Mouse (Mus musculus) liver, adult 2 months (tissue): ENCODE measurements around the gene Cpn1. TPM values are rescaled to one million over a fixed set of nuclear protein-coding genes. Genes with fewer than 3 reads are reported as not detected.

Experiments
- DNase-seq: peaks from one replicate; pipeline ENCODE4 v3.0.0-alpha.2; 2011; ENCODE audit warnings: low read depth, low spot score; ENCODE audit errors: extremely low read depth
- H3K27ac ChIP-seq: fragments of 200-500 bp; replicated peaks from 2 replicates; pipeline ENCODE4 v1.5.1; 2012; ENCODE audit warnings: low read depth, mild to moderate bottlenecking, control low read depth, inconsistent platforms, low read length; ENCODE audit not compliant: insufficient read depth
- H3K27me3 ChIP-seq: fragments of 200-500 bp; 2 replicates; pipeline ENCODE4 v1.6.1; 2012; ENCODE audit warnings: mild to moderate bottlenecking, moderate library complexity, low read length, inconsistent platforms; ENCODE audit not compliant: control insufficient read depth, insufficient read depth
- H3K36me3 ChIP-seq: fragments of 200-500 bp; 2 replicates; pipeline ENCODE4 v1.6.1; 2012; ENCODE audit warnings: low read length, inconsistent platforms; ENCODE audit not compliant: control insufficient read depth, insufficient read depth
- H3K4me1 ChIP-seq: fragments of 200-500 bp; 2 replicates; pipeline ENCODE4 v1.6.1; 2011; ENCODE audit warnings: low read length; ENCODE audit not compliant: control insufficient read depth, insufficient read depth
- H3K4me3 ChIP-seq: fragments of 200-500 bp; 2 replicates; pipeline ENCODE4 v1.5.1; 2011; ENCODE audit warnings: low read depth, mild to moderate bottlenecking, control low read depth, low read length, moderate library complexity; ENCODE audit not compliant: insufficient read depth
- H3K79me2 ChIP-seq: fragments of 200-500 bp; 2 replicates; pipeline ENCODE4 v1.6.1; 2012; ENCODE audit warnings: inconsistent platforms, mild to moderate bottlenecking, low read length, moderate library complexity; ENCODE audit not compliant: control insufficient read depth, insufficient read depth
- H3K9ac ChIP-seq: fragments of 200-500 bp; 2 replicates; pipeline ENCODE4 v1.6.1; 2012; ENCODE audit warnings: low read depth, mild to moderate bottlenecking, control low read depth, inconsistent platforms, low read length
- CTCF ChIP-seq: fragments of 200-500 bp; IDR thresholded peaks from 2 replicates; pipeline ENCODE4 v1.5.1; 2011; ENCODE audit warnings: low read depth, low read length, control low read depth
- POLR2A ChIP-seq: fragments of 200-500 bp; IDR thresholded peaks from 2 replicates; pipeline ENCODE4 v1.6.1; 2011; ENCODE audit warnings: low read length, control low read depth; ENCODE audit not compliant: insufficient read depth; ENCODE audit errors: extremely low read depth
- WGBS: fragments of 180-500 bp; shearing (Covaris S2); methylation state at CpG from one replicate; pipeline ENCODE4 v1.1.7; 2018; 5-methylcytosine and 5-hydroxymethylcytosine counted together
- polyA plus RNA-seq: library from polyadenylated mRNA; depleted of rRNA; stranded (reverse); fragments of >200 nt; gene quantifications from 2 replicates; pipeline ENCODE4 v1.2.3, GENCODE M21; 2012
- total RNA-seq: library from RNA; depleted of rRNA; stranded (reverse); fragments of >200 nt; gene quantifications from 2 replicates; pipeline ENCODE4 v1.2.3, GENCODE M21; 2014

The Cpn1 gene
- total and polyA plus RNA-seq, 2 experiments, result 215 to 336 TPM

DNA sequence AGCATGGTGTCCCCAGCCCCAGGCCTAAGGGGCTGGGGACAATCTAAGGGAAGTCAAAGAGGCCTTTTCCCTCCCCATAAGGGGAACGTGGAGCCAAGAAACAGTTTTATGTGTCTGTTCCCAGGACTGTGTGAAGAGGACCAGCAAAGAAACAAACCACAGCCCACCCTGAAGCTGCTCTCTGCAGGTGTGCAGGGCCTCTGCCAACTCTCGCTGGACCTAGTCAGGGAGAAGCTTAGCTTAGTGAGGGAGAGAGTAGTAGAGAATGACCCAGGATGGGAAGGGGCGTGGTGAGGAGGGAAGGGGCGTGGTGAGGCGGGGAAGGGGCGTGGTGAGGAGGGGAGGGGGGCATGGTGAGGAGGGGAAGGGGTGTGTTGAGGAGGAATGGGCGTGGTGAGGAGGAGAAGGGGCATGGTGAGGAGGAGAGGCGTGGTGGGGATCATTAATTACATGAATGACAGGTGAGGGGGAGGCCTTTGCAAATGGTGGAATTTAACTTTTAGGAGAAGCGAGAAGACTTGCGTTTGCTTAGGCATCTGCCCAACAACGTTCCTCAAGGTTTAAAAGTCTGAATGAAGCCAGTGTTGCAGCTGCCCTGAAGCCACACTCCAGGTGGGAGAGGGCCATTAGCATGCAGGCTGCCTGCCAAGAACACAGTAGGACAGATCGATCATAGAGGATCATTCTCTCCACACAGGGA is 37.1 kb downstream of the Cpn1 start:
- no peaks in the 10 kb centered on the region for H3K79me2 ChIP-seq
- no peaks in the 10 kb centered on the region for H3K36me3 ChIP-seq
- 19% methylated on average over 12 of the region's 12 CpGs for WGBS
- H3K9ac ChIP-seq, result no peak overlapping the region
- no peak overlapping the region for H3K27ac ChIP-seq
- peaks cover 6% of the 10 kb centered on the region; the same call in 1 of the 2 replicates for H3K4me1 ChIP-seq
- peak; percentile 69 for DNase-seq
- no peak overlapping the region for H3K4me3 ChIP-seq
- H3K27me3 ChIP-seq, result no peaks in the 10 kb centered on the region
- TF ChIP-seq POLR2A, result no peak
- no peak for TF ChIP-seq CTCF

DNA sequence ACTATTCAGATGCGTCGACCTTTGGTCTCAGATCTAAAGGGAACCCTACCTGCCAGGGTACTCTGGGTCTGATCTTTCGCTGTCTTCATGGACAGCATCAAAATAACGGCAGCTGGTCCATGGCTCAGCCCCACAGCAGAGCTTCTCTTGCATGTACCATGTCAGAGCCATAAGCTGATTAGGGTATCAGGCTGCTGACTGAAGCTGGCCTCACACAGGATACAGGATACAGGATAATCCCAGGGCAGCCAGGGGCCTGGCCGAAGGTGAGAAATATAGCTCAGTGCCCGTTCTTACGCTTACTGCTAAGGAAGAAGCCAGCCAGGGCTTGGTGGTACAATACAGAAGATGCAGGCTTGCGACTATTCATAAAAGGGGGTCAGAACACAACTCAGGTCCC is 41.8 kb downstream of the Cpn1 start:
- DNase-seq, result no peak
- TF ChIP-seq CTCF (no peak), POLR2A (no peak)
- Histone ChIP-seq H3K4me1 (0 out of 2 replicates have a peak, but pooled peaks cover 5% of the 10 kb centered on the region), H3K36me3 (no peaks in the 10 kb centered on the region), H3K79me2 (peaks cover 8% of the 10 kb centered on the region; the same call in 1 of the 2 replicates), H3K27ac (no peak overlapping the region), H3K4me3 (no peak overlapping the region), H3K9ac (no peak overlapping the region), H3K27me3 (no peaks in the 10 kb centered on the region)
- WGBS, result 88% methylated on average over 8 of the region's 8 CpGs

DNA sequence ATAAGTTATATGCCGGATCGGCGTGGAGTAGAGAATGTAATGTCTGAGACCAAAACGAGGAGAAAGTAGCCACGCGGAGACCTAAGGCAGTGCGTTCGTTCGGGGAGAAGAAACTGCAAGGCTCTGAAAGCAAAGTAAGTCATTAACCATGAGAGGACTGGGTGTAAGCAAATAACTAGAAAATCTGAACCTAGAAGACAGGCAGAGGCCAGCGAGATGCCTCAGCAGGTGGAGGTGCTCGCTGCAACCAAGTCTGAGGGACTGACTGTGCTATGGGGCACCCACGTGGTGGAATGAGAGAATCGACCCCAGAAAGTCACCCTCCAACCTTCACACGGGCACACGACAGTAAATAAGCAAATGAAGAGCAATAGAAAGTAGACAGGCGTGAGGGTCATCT is 43.3 kb downstream of the Cpn1 start:
- peaks cover 2% of the 10 kb centered on the region for H3K4me1 ChIP-seq
- TF ChIP-seq CTCF, result no peak
- TF ChIP-seq POLR2A, result no peak
- H3K27me3 ChIP-seq, result no peaks in the 10 kb centered on the region
- no peak for DNase-seq
- peaks cover 21% of the 10 kb centered on the region; the same call in 1 of the 2 replicates for H3K79me2 ChIP-seq
- H3K27ac ChIP-seq, result no peak overlapping the region
- 69% methylated on average over 16 of the region's 16 CpGs for WGBS
- no peak overlapping the region for H3K4me3 ChIP-seq
- H3K9ac ChIP-seq, result no peak overlapping the region
- no peaks in the 10 kb centered on the region for H3K36me3 ChIP-seq

DNA sequence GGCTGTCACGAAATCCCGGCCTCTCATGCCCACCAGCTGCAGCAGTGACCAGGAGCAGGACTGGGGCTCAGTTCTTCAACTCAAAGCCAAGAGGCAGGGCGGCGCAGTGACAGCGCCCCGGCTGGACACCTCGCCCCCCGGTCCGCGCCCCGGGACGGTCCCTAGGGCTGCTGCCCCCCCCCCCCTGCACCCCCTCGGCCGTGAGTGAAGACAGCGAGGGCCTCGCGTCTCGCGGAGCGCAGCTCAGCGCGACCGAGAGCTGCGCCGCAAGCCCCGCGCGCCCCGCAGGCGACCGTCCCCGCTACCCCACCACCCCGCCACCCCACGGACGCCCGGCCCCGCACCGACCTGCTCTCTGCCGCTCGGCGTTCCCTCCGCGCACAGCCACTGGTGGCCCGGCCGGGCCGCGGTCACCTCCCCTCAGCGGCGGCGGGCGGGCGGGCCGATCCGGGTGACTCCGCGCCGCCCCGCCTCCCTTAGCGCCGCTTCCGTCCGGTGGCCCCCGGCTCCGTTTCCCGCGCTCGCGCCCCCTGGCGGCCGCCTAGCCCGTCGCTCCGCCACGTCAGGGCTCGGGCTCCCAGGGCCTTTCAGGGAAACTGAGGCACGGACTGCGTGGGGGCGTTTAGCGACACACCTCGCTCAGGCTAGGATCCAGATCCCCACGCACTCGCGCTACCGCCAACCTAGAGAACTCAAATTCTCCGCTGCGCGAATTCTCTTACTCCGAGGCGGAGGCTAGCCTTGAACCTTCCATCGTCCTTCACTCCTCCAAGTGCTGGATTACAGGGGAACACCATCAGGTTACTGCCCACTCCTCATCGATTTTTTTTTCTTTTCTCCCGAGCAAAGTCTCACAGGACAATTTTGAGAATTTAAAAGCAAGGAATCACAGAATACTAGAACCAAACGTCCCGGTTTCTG is 46.3 kb downstream of the Cpn1 start, which contains the start of gene Dnmbp:
Dnmbp (minus strand) TSS at position 423 of the 921 bp plus-strand sequence.
- Histone ChIP-seq H3K36me3 (no peaks in the 10 kb centered on the region), H3K9ac (peak within 1 kb of the TSS; percentile 90), H3K4me3 (peak within 1 kb of the TSS; percentile 95), H3K4me1 (peaks cover 2% of the 10 kb centered on the region), H3K27ac (peak within 1 kb of the TSS; percentile 61), H3K79me2 (peaks cover 32% of the 10 kb centered on the region), H3K27me3 (no peaks in the 10 kb centered on the region)
- peak; percentile 35 for DNase-seq
- TF ChIP-seq CTCF (peak; percentile 72), POLR2A (0 out of 2 replicates have a peak, but pooled peaks have one; percentile 27)
- 3% methylated on average over 79 of the region's 94 CpGs for WGBS

DNA sequence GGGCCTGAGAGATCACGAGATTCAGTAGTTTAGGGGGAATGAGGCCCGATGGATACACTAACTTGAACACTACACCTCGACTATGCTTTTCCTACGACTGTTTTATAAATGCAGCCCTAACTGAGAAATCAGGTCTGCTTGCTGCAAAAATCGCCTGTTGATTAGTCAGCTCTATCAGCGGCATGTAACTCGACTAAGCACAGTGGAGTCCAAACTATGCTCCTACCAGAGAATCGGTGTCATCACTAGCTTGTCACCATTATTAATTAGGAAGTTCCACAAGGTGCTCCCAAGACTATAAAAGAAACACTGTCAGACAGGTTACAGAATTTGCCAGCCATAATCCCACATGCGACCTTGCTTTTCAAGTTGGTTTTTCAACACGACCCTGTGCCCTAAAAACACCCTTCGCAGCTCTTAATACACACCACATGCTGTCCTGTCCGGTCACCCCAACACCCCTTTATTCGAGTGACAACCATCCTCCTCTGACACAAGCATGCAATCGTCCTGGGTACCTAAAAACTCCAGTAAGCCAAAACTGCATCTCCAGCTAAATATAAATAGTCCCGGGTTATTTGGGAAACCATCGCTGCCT is 47.1 kb downstream of the Cpn1 start:
- no peak for TF ChIP-seq CTCF
- TF ChIP-seq POLR2A, result no peak
- no peaks in the 10 kb centered on the region for H3K27me3 ChIP-seq
- WGBS, result 7% methylated on average over 16 of the region's 16 CpGs
- H3K9ac ChIP-seq, result peak overlapping the region; percentile 89
- no peaks in the 10 kb centered on the region for H3K36me3 ChIP-seq
- H3K4me1 ChIP-seq, result peaks cover 2% of the 10 kb centered on the region
- H3K27ac ChIP-seq, result peak overlapping the region; percentile 20; the same call in 1 of the 2 replicates
- peaks cover 38% of the 10 kb centered on the region for H3K79me2 ChIP-seq
- peak; percentile 51 for DNase-seq
- H3K4me3 ChIP-seq, result peak overlapping the region; percentile 95
